ENCODE assay signal across 9 mouse cellular contexts in genomic region chr6:31079586-31080259, GRCm38 (mm10).
DNase-seq lines count a peak whose midpoint lies in the region; ATAC-seq and TF ChIP-seq lines count a peak whose summit lies in the region.
"Had no signal": no experiment of that assay in that cellular context is flagged by ENCODE, and none has a peak within 500 bp of the region (broad histone marks: within the 10 kb centered on the region; RNA-seq: fewer than 3 reads in every experiment).

No protein-coding gene starts in this region.

- H3K4me2 ChIP-seq in lung, embryonic 14.5 days, result no peak overlapping the region
- H3K4me2 ChIP-seq in liver, embryonic 12.5 days, result no peak overlapping the region
- H3K4me2 ChIP-seq: limb, embryonic 12.5 days had no signal

- no peaks in the 10 kb centered on the region for H3K27me3 ChIP-seq in lung, embryonic 14.5 days (ENCODE audit: insufficient read depth, low read length)
- no peaks in the 10 kb centered on the region for H3K27me3 ChIP-seq in liver, embryonic 12.5 days (replicated peaks)
- H3K27me3 ChIP-seq: limb, embryonic 12.5 days had no signal

- H3K9ac ChIP-seq in lung, embryonic 14.5 days, result no peak overlapping the region
- no peak overlapping the region for H3K9ac ChIP-seq in liver, embryonic 12.5 days
- H3K9ac ChIP-seq: limb, embryonic 12.5 days had no signal

- WGBS in lung, embryonic 14.5 days, result 41% methylated on average over 14 of the region's 14 CpGs
- WGBS in liver, embryonic 12.5 days (ENCODE audit: insufficient replicate concordance), result 59% methylated on average over 14 of the region's 14 CpGs

- no peak for DNase-seq in frontal cortex, postnatal 14 days (ENCODE audit: low spot score in 2 of 2)
- DNase-seq in 3T3-L1 (ENCODE audit: low read depth, low spot score), result peak; percentile 85
- no peak for DNase-seq in lung, embryonic 14.5 days
- no peak for DNase-seq in adrenal gland, adult 18-20 months (ENCODE audit: low spot score in 2 of 2)
- no peak for DNase-seq in adrenal gland, postnatal 36 days

- peaks cover 33% of the 10 kb centered on the region for H3K4me1 ChIP-seq in brown adipose tissue, adult 24 weeks (ENCODE audit: control insufficient read depth, insufficient read depth, insufficient read length, low read length)
- H3K4me1 ChIP-seq in lung, embryonic 14.5 days (ENCODE audit: insufficient read depth), result peaks cover 9% of the 10 kb centered on the region; the same call in 1 of the 2 replicates
- peaks cover 56% of the 10 kb centered on the region for H3K4me1 ChIP-seq in liver, embryonic 12.5 days

- H3K9me3 ChIP-seq in lung, embryonic 14.5 days (ENCODE audit: low read depth, low read length), result no peaks in the 10 kb centered on the region
- H3K9me3 ChIP-seq in liver, embryonic 12.5 days (replicated peaks), result no peaks in the 10 kb centered on the region
- H3K9me3 ChIP-seq: limb, embryonic 12.5 days had no signal

- H3K36me3 ChIP-seq in lung, embryonic 14.5 days (ENCODE audit: insufficient read depth), result no peaks in the 10 kb centered on the region
- H3K36me3 ChIP-seq in liver, embryonic 12.5 days, result peaks cover 12% of the 10 kb centered on the region; the same call in 1 of the 2 replicates
- H3K36me3 ChIP-seq: limb, embryonic 12.5 days had no signal

- H3K27ac ChIP-seq in brown adipose tissue, adult 24 weeks (replicated peaks; ENCODE audit: low read depth, low read length), result peak overlapping the region; percentile 16; the same call in 1 of the 2 replicates
- peak overlapping the region; percentile 42; the same call in 1 of the 2 replicates for H3K27ac ChIP-seq in lung, embryonic 14.5 days (ENCODE audit: low read depth)
- no peak overlapping the region; the same call in 1 of the 2 replicates for H3K27ac ChIP-seq in liver, embryonic 12.5 days
- H3K27ac ChIP-seq: limb, embryonic 12.5 days had no signal

- peak; percentile 33 for ATAC-seq in frontal cortex, adult (ENCODE audit: low TSS enrichment)
- ATAC-seq in lung, embryonic 14.5 days (ENCODE audit: insufficient read depth), result no peak
- ATAC-seq in liver, embryonic 12.5 days, result no peak

- no peak overlapping the region for H3K4me3 ChIP-seq in brown adipose tissue, adult 24 weeks (ENCODE audit: insufficient read depth, low read depth, low read length)
- no peak overlapping the region for H3K4me3 ChIP-seq in lung, embryonic 14.5 days (ENCODE audit: low read depth, low read length)
- no peak overlapping the region for H3K4me3 ChIP-seq in liver, embryonic 12.5 days
- H3K4me3 ChIP-seq: limb, embryonic 12.5 days had no signal

- TF ChIP-seq CTCF in lung, embryonic 14.5 days (IDR thresholded peaks at IDR 0.05; ENCODE audit: low read depth), result no peak
